ENCODE assay signal across 8 mouse cellular contexts in genomic region chr7:79300432-79301151, GRCm38 (mm10). TPM values are rescaled to one million over a fixed set of nuclear protein-coding genes. Genes with fewer than 3 reads are reported as not detected.
A peak's percentile ranks its signal among the peaks of the same experiment; 100 is the strongest.
DNase-seq lines count a peak whose midpoint lies in the region; ATAC-seq lines count a peak whose summit lies in the region.

No protein-coding gene starts in this region.

- peaks cover 5% of the 10 kb centered on the region; the same call in 1 of the 2 replicates for H3K36me3 ChIP-seq in heart, embryonic 11.5 days (ENCODE audit: control insufficient read depth, insufficient read depth, low read length)

- no peak overlapping the region for H3K4me3 ChIP-seq in heart, embryonic 11.5 days (ENCODE audit: low read depth, low read length)

- H3K27ac ChIP-seq in heart, embryonic 11.5 days (ENCODE audit: low read depth, low read length) = 0 out of 2 replicates have a peak overlapping the region, but pooled peaks have one; percentile 17

- H3K9ac ChIP-seq in heart, embryonic 11.5 days (ENCODE audit: low read depth, low read length) = no peak overlapping the region

- no peak for ATAC-seq in heart, embryonic 11.5 days (replicated peaks; ENCODE audit: insufficient number of reproducible peaks, low FRiP score, low TSS enrichment)

- H3K4me1 ChIP-seq in heart, embryonic 11.5 days (ENCODE audit: control insufficient read depth, insufficient read depth, low read length) = peaks cover 19% of the 10 kb centered on the region

- no peaks in the 10 kb centered on the region for H3K9me3 ChIP-seq in heart, embryonic 11.5 days (replicated peaks; ENCODE audit: control insufficient read depth, low read length)

- no peaks in the 10 kb centered on the region for H3K27me3 ChIP-seq in heart, embryonic 11.5 days (ENCODE audit: control insufficient read depth, insufficient read depth, low read length)

- H3K4me2 ChIP-seq in heart, embryonic 11.5 days = no peak overlapping the region

- 39% methylated on average over 13 of the region's 13 CpGs for WGBS in heart, embryonic 11.5 days (ENCODE audit: insufficient replicate concordance)

- DNase-seq in heart, adult 11 months = no peak
- DNase-seq in thymus, postnatal 4 days = peak; percentile 39
- no peak for DNase-seq in thymus, adult 18-20 months
- peak; percentile 61 to 81 for DNase-seq in lung, postnatal 4 days
- peak; percentile 61 for DNase-seq in yolk sac, embryonic 10.5 days (ENCODE audit: low spot score)
- DNase-seq in right cerebral cortex, postnatal 14 days = no peak
- DNase-seq in retina, postnatal 1 day = no peak

RNA-seq across cellular contexts. Expression of gene Abhd2, which starts 27.6 kb away (rescaled TPM):
- polyA plus RNA-seq in heart, embryonic 11.5 days (2014; fragmentation: Nextera tagmentation; extraction: Ambion mirVana) = 4.9 and 6.1 TPM in 2 replicates

Comparison
In these comparisons a context has a peak if more than half of its experiments do, and no peak if none do; other contexts are left out.
1. DNase-seq: peak in thymus, postnatal 4 days (single experiment), lung, postnatal 4 days (2 of 2) and yolk sac, embryonic 10.5 days (single experiment); none in heart, adult 11 months (single experiment), thymus, adult 18-20 months (0 of 2), right cerebral cortex, postnatal 14 days (single experiment) and retina, postnatal 1 day (single experiment).